Mouse (Mus musculus): ENCODE data around the gene Axin2.

Gene Axin2

DNA sequence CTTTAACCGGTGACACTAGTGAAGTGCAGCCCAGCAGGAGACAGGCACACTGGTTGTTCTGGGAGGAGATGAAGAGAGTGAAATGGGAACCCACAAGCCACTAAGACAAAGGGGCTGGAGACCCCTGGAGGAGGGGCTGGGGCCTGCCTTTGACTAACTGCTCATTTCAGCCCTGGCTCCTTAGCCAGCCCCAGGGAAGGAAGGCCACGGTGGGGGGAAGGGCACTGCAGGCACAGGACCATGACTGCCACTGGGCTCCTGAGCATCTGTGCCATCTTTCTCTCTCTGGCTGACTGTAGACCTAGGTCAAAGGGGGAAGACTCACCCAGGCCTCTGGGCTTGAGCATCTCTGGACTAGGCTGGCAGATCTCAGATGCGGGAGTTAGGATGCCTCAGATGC is 10.5 kb downstream of the Axin2 start:
- DNase-seq = no peak

- no peak for DNase-seq
These were observed 13.7 kb downstream of the Axin2 start for GRCm38 (mm10) chr11:108933835-108934234.

DNA sequence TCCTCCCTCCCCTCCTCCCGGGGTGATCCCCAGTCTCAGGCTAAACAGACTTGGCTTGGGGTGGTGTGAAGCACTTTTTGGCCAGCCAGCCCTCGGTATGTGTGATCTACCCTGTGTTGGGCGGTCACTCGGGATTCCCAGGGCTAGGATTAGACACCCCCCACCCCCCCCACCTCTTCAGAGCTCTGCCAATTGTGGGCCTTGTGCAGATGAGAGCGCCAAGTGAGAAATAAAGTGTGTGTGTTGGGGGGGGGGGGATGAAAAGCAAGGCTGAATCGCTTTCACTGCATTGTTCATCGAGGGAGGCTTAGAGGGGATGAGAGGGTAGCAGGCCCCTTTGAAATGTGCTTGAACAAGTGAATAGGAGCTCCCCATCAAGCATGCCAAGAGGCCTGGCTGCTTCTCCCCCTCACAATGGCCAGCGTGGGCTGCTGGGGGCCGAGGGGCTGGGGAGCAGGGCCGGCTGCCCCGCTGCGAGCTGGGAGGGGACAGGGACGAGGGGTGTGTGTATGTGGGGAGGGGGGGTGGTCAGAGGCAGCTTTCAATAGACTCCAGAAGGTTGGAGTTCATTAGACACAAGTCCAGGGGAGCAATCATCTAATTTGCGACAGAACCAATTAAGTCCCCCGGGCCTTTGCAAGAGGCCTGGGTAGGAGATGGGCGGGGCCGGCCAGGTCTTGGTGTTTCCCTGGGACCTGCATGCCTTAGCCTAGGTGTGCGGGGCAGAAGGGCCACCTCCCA is 15.1 kb downstream of the Axin2 start:
- DNase-seq = no peak

DNA sequence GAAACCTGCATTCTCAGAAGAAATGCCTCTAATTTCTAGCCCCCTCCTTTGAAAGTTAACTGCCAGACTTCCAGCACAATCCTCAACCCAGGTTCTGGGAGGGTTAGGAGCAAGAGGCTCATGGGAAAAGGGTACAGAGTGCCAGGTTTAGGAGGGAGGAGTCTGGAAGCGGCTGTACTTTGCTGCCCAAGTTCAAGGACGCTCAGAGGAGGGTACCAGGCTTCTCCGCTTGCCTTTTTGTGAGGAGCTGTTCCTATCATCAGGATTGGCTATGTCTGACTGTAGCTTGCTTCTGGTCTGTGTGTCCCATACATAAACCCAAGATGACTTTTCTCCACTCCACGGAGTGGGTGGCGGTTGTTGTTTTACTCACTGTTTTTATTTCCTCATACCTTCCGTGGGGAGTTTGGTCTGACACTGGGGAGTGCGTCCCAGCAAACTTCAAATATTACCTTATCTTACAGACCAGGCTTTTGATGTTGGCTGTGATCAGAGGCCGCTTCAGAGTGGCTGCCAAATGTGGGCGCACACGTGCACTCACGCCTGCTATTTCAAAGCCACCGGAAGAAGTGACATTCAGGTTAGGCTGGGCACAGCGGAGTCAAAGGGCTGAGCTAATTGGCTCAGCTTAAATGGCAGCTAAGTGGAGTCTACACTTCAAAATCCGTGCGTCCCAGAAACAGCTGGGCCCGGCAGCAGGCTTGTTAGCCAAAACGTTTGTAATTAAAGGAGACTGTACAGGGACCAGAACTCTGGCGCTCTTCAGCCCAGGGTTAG is 16.1 kb downstream of the Axin2 start:
- no peak for DNase-seq

DNA sequence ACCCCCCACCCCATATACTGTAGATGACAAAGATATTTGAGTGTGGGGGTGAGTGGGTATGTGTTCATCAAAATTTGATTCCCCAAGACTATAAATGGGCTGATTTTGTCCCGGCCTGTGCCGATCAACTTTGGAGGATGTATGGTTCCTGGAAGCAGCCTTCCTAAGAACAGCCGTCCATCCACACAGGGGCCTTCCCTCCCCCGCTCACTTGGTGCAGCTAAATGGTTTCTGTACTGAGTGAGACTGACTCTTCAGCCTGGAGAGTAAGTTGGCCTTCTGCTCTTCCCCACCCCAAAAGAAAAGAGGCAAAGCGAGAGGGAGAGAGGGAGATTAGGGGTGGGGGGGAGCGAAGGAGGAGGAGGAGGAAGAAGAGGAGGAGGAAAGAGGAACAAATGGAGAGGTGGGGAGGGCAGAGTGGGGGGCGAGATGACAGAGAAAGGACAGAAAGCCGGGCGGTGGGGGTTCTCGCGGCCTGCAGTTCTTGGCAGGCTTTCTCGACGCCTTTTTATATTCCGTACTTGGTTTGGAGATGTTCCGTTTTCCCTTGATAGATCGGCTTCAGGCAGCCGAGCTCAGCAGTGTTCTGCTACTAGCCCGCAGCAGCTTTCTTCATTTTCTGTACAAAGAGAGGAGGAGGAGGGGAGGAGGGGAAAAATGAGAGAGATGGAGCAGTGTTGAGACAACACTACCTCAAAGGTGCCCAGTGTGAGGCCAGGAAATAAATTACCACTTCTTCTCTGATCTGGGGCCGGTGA is 20.7 kb downstream of the Axin2 start:
- DNase-seq = no peak

GRCm38 (mm10) chr11:108941836-108942235 is 21.7 kb downstream of the Axin2 start:
- DNase-seq = peak; percentile 87

DNA sequence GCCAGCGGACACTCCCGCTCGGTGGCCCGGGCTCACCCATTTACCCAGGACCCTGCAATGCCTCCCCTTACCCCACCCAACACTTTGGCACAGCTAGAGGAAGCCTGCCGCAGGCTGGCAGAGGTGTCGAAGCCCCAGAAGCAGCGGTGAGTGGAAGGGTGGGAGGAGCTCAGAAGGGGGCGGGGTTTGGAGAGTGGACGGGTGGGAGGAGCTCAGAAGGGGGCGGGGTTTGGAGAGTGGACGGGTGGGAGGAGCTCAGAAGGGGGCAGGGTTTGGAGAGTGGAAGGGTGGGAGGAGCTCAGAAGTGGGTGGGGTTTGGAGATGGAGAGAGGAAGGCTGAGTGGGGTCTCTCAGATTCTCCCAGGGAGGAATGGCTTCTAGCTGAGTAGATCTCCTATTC is 23.6 kb downstream of the Axin2 start:
- DNase-seq = no peak

DNA sequence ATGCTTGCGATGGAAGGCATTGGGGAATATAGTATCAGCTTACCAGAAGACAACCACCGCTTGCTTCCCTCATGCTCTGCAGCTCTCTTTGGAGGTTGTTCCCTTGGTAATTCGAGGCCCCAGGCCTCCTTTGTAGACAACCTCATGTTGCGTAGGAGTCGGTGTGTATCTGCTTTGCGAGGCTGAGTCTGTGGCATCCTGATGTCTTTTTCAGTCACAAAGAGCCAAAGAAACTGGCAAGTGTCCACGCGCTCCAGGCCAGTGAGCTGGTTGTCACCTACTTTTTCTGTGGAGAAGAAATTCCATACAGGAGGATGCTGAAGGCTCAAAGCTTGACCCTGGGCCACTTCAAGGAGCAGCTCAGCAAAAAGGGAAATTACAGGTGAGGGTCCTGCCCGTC is 25.5 kb downstream of the Axin2 start:
- peak; percentile 68 for DNase-seq

GRCm38 (mm10) chr11:108947425-108948184 is 27.5 kb downstream of the Axin2 start:
- no peak for DNase-seq

- no peak for DNase-seq
These were observed 28.4 kb downstream of the Axin2 start for GRCm38 (mm10) chr11:108948501-108948900.

- no peak for DNase-seq
These were observed 28.8 kb downstream of the Axin2 start for GRCm38 (mm10) chr11:108948931-108949330.

GRCm38 (mm10) chr11:108952343-108952742 is 32.2 kb downstream of the Axin2 start:
- DNase-seq = no peak

- no peak for DNase-seq
These were observed 35.8 kb downstream of the Axin2 start for GRCm38 (mm10) chr11:108955943-108956342.

DNA sequence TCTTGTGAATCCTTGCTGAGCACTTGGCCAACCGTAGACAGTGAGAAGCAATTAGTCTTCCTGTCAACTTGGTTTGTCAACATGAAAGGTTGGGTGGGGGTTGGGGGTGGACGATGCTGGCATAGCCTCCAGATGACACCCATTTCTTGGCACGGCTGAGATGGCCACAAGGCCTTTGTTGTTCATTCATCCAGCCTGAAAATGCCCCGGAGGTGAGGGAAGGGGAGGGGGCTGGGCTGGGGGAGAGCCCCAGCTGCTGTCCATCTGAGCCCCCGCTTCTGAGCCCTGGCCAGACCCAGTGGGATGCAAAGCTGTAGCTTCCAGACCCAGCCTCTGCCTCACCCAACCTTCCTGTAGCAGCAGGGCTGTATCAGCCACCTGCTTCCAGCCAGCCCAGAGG is 38.2 kb downstream of the Axin2 start:
- DNase-seq = no peak

DNA sequence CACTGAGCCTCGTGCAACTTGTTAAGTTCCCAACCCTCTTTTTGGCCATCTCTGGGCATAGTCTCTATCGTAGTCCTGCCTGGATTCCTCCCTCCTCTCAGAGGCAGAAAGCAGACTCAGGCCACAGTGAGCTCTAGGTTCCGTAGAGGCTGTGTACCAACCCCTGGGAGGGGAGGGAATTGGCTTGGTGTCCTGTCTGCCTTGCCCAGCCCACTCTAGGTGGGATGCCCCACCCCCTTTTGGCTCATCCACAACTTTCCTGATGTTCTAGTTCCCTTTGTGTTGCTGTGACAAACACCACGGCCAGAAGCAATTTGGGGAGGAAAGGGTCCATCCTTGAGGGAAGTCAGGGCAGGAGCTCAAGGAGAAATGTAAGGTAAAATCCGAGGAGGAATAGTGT is 39.0 kb downstream of the Axin2 start:
- DNase-seq = no peak

DNA sequence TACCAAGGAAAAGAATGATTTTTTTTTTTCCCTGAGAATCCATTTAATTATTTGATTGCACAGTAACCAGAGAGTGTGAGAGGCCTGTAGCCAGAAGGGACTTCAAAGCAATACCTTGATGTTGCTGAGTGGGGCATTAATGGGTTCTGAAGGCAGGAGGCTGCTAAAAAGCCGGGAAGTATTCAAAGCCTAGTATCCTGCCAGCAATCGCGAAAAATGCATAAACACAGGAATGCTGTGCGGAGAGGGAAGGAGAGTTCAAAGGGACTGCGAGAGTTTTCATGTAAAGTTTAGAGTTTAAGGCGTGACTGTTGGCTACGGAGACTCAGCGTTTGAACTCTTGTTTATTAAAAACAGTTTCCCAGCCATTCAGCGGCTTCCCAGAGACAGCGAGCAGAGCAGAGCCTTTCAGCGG is 41.5 kb downstream of the Axin2 start:
- DNase-seq = no peak

- no peak for DNase-seq
These were observed 43.5 kb downstream of the Axin2 start for GRCm38 (mm10) chr11:108963476-108964232.

DNA sequence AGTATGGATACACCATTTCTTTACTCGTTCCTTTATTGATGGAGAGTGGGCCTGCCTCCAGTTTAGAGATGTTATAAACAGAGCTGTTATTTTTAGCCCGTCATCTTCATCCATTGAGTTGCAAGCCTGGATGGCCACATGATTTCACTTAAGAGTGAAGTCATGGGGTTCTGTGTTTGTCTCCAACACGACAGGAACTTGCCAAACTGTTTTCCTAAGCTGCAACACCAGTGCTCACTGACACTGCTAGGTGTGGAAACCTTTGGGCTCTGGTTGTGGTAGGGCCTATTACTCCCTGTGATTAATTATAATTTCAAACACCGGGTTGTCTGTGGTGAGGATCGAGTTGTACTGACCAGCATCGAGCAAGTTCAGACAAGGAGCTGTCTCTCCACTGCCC is 45.6 kb downstream of the Axin2 start:
- no peak for DNase-seq

GRCm38 (mm10) chr11:108973459-108973858 is 53.3 kb downstream of the Axin2 start:
- no peak for DNase-seq

GRCm38 (mm10) chr11:108973866-108974265 is 53.7 kb downstream of the Axin2 start:
- no peak for DNase-seq

DNA sequence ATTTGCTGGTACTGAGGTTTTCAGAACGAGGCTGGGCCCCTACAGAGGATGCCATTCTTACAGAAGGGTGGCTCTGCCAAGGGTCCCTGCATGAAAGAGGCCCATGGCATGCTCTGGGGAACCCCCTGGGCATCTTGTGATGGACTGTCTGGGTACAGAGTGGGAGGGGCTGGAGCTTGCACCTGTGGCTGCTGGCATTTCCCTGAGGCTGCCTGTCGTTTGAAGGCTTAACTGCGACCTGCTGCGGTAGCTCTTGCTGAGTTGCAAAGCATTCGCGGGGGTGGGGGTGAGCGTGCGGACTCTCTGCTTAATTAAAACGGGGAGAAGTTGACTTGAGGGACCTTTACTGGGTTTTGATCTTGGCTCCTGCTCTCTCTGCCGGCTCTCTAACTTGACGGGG is 55.4 kb downstream of the Axin2 start:
- DNase-seq = no peak

DNA sequence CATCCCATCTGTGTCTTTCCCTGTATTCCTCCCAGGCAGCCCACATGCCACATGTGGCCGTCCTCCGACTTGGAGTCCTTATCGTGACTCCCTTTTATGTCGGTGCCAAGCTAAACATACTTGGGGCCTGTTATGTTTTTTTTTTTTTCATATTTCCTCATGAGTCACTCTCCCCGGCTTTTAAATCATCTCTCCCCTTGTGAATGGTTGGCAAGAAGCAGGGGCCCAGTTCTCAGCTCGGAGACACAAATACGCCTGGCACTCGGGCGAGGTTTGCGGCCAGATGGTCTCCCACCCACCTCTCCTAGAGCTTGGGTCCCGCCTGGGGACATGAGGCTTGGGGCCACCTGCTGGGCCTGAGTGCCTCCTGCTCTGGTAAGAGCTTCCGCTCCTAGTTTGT is 60.4 kb downstream of the Axin2 start:
- peak; percentile 85 for DNase-seq
